Comparison of ENCODE assay signal across 9 mouse cellular contexts in the genomic region with DNA sequence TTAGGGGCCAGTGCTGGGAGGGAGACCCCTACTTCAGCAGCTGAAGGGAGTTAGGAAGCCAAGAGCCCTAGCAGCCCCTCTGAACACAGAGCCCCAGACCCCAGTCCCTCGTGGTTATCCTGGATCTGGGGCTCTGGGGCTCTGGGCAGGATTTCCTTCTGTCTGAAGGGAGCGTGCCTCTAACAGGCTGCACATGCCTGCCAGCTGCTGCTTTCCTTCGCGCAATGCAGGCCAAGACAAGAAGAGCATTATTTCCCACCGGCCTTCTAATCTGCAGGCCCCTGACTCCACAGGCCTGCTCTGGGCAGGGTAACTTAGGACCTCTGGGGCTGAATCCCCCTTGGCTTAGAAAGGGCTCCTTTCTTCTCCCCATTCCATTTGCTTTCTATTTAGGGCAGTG.
DNase-seq lines count a peak whose midpoint lies in the region; ATAC-seq lines count a peak whose summit lies in the region.
"Had no signal": no experiment of that assay in that cellular context is flagged by ENCODE, and none has a peak within 500 bp of the region (broad histone marks: within the 10 kb centered on the region; RNA-seq: fewer than 3 reads in every experiment).

No protein-coding gene starts in this region.

- H3K9ac ChIP-seq in kidney, embryonic 14.5 days (ENCODE audit: low read depth, low read length), result no peak overlapping the region
- 0 out of 2 replicates have a peak overlapping the region, but pooled peaks have one; percentile 17 for H3K9ac ChIP-seq in embryonic facial prominence, embryonic 13.5 days
- H3K9ac ChIP-seq in hindbrain, embryonic 15.5 days, result no peak overlapping the region
- H3K9ac ChIP-seq in neural tube, embryonic 13.5 days, result no peak overlapping the region

- H3K27me3 ChIP-seq in kidney, embryonic 14.5 days (ENCODE audit: control insufficient read depth, insufficient read depth, low read length), result peaks cover 3% of the 10 kb centered on the region; the same call in 1 of the 2 replicates
- peaks cover 15% of the 10 kb centered on the region for H3K27me3 ChIP-seq in embryonic facial prominence, embryonic 13.5 days
- no peaks in the 10 kb centered on the region for H3K27me3 ChIP-seq in hindbrain, embryonic 15.5 days
- H3K27me3 ChIP-seq in neural tube, embryonic 13.5 days, result peaks cover 13% of the 10 kb centered on the region; the same call in 1 of the 2 replicates

- no peak for ATAC-seq in kidney, embryonic 14.5 days (ENCODE audit: low FRiP score, low TSS enrichment)
- no peak; the same call in 1 of the 2 replicates for ATAC-seq in embryonic facial prominence, embryonic 13.5 days (ENCODE audit: insufficient number of reproducible peaks, insufficient read depth, low FRiP score, low TSS enrichment, low read depth)
- ATAC-seq in hindbrain, embryonic 15.5 days (ENCODE audit: low FRiP score, low read depth), result peak; percentile 45; the same call in 1 of the 2 replicates
- ATAC-seq in neural tube, embryonic 13.5 days (ENCODE audit: low read depth), result peak; percentile 41; the same call in 1 of the 2 replicates

- DNase-seq in kidney, adult 18-20 months, result no peak
- no peak for DNase-seq in adrenal gland, postnatal 10 days
- no peak for DNase-seq in cerebellum, adult 11-12 months
- DNase-seq: heart, adult 18-20 months; kidney, postnatal 10 days had no signal

- H3K36me3 ChIP-seq in kidney, embryonic 14.5 days (ENCODE audit: control insufficient read depth, insufficient read depth, low read length), result no peaks in the 10 kb centered on the region
- H3K36me3 ChIP-seq in embryonic facial prominence, embryonic 13.5 days, result no peaks in the 10 kb centered on the region
- no peaks in the 10 kb centered on the region for H3K36me3 ChIP-seq in hindbrain, embryonic 15.5 days
- H3K36me3 ChIP-seq in neural tube, embryonic 13.5 days, result no peaks in the 10 kb centered on the region

- no peak overlapping the region for H3K4me2 ChIP-seq in kidney, embryonic 14.5 days (replicated peaks; ENCODE audit: low read depth, low read length)
- H3K4me2 ChIP-seq in embryonic facial prominence, embryonic 13.5 days, result no peak overlapping the region
- no peak overlapping the region for H3K4me2 ChIP-seq in hindbrain, embryonic 15.5 days
- H3K4me2 ChIP-seq in neural tube, embryonic 13.5 days, result no peak overlapping the region

- no peaks in the 10 kb centered on the region for H3K9me3 ChIP-seq in kidney, embryonic 14.5 days (ENCODE audit: control insufficient read depth, low read length)
- no peaks in the 10 kb centered on the region for H3K9me3 ChIP-seq in embryonic facial prominence, embryonic 13.5 days
- no peaks in the 10 kb centered on the region for H3K9me3 ChIP-seq in hindbrain, embryonic 15.5 days
- H3K9me3 ChIP-seq in neural tube, embryonic 13.5 days, result no peaks in the 10 kb centered on the region

- H3K27ac ChIP-seq in kidney, embryonic 14.5 days (ENCODE audit: low read depth, low read length), result peak overlapping the region; percentile 43; the same call in 1 of the 2 replicates
- H3K27ac ChIP-seq in embryonic facial prominence, embryonic 13.5 days, result peak overlapping the region; percentile 84
- no peak overlapping the region for H3K27ac ChIP-seq in hindbrain, embryonic 15.5 days (replicated peaks)
- H3K27ac ChIP-seq in neural tube, embryonic 13.5 days (replicated peaks), result no peak overlapping the region

- H3K4me3 ChIP-seq in kidney, embryonic 14.5 days (ENCODE audit: low read length), result no peak overlapping the region
- no peak overlapping the region for H3K4me3 ChIP-seq in embryonic facial prominence, embryonic 13.5 days
- H3K4me3 ChIP-seq in hindbrain, embryonic 15.5 days, result no peak overlapping the region
- H3K4me3 ChIP-seq in neural tube, embryonic 13.5 days, result no peak overlapping the region

- peaks cover 33% of the 10 kb centered on the region for H3K4me1 ChIP-seq in kidney, embryonic 14.5 days (ENCODE audit: control insufficient read depth, insufficient read depth, low read length)
- H3K4me1 ChIP-seq in embryonic facial prominence, embryonic 13.5 days, result peaks cover 59% of the 10 kb centered on the region
- H3K4me1 ChIP-seq in hindbrain, embryonic 15.5 days (replicated peaks), result peaks cover 7% of the 10 kb centered on the region
- H3K4me1 ChIP-seq in neural tube, embryonic 13.5 days (replicated peaks), result peaks cover 22% of the 10 kb centered on the region

- 41% methylated on average over 5 of the region's 5 CpGs for WGBS in kidney, embryonic 14.5 days
- 9% methylated on average over 5 of the region's 5 CpGs for WGBS in embryonic facial prominence, embryonic 13.5 days
- 43% methylated on average over 5 of the region's 5 CpGs for WGBS in hindbrain, embryonic 15.5 days
- 49% methylated on average over 5 of the region's 5 CpGs for WGBS in neural tube, embryonic 13.5 days

Comparison
In these comparisons a context has a peak if more than half of its experiments do, and no peak if none do; other contexts are left out.
1. ATAC-seq: peak in hindbrain, embryonic 15.5 days (single experiment) and neural tube, embryonic 13.5 days (single experiment); none in kidney, embryonic 14.5 days (single experiment) and embryonic facial prominence, embryonic 13.5 days (single experiment).
2. H3K27ac ChIP-seq: peak in kidney, embryonic 14.5 days (single experiment) and embryonic facial prominence, embryonic 13.5 days (single experiment); none in hindbrain, embryonic 15.5 days (single experiment) and neural tube, embryonic 13.5 days (single experiment).